Mouse (Mus musculus): ENCODE measurements at regions not wholly inside any gene's neighbourhood (a gene's known extent, or its start where the extent isn't known, plus 50 kb on each side); places are given as distances from the start of the nearest gene placed in this dataset.

DNA sequence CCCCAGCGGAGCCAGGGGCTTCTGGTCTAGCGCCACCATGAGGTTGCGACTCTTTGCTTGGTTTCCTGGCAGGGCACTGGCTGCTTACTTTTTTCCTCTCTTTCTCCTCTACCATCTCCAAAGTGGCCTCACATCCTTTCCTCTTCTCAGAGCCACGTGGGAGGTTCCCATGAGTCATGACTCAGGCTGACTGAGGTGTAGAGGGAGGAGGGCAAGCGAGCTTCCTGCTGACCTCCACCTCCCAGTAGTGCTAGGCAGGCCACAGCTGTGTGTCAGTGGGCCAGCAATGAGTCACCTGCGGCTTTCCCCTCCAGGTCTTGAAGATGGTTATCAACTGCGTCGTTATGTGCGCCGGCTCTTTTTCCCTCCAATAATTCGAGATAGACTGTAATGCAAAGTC, 123.6 kb downstream of the Gadd45g start:
- no peak for DNase-seq
- intact Hi-C loops (cut with DNase I) = no loop called here

DNA sequence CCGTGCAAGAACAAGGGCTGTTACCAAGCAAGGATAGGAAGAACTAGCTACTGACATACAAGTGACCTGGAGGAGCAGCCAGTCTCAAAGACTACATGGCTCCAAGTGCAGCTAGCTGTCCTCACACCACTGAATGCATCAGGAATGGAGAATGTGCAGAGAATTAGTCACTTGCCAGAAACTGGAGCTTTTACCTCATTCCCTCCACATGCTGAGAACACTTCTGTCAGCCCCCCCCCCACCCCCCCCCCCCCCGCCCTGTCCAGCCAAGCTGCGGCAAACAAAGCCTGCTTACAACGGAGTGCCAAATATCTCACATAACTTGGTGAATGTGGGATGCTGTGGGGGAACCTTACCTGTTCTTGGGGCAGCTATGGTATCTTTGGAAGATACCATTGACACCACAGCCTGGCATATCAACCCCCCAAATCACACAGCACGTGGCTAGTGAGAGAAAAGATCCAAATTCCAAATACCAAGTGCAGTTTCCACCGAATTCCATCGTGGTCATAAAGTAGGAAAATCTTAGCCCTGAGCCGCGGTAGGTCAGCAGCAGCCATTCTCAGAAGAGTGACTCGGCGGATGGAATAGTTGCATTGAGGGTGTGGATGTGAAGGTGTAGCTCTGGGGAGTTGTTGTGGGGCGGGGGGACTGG, 126.3 kb downstream of the Gadd45g start:
- DNase-seq = no peak
- intact Hi-C loops (cut with DNase I) = no loop called here

DNA sequence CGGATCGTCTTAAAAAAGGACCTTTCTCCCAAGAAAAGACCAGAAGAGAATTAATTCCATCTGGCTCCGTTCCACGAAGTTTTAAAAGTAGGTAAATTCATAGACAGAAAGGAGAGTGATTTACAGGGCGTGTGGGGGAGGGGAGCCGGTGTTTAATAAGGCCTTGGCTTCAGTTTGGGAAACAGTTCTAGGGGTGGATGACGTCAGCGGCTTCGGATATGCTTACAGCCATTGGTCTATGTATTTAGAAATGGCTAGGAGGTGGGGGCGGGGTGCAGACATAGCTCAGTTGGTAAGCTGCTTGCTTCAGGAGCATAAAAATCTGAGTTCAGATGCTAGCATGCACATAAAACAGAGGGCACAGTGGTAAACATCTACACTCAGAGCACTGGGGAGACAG, 127.0 kb downstream of the Gadd45g start:
- intact Hi-C loops (cut with DNase I) = no loop called here
- no peak for DNase-seq

DNA sequence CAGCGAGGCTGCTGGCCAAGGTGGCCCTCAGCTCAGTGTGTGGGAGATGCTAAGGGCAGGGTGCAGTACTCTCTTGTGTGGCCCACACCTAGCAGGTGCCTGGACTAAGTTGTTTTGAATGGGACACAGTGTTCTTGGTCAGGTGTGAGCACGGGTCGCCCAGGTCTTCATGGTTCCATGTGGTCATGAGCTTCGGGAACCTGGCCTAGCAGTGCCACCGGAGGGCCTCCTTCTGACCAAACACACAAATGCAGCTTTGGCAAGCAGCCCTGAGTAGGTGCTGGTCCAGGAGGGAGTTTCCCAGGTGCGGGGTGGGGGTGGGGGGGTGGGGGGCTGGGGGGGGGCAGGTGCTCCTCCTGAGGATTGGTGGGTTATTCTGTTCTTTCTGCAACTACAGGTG, 127.6 kb downstream of the Gadd45g start:
- intact Hi-C loops (cut with DNase I) = no loop called here
- no peak for DNase-seq

DNA sequence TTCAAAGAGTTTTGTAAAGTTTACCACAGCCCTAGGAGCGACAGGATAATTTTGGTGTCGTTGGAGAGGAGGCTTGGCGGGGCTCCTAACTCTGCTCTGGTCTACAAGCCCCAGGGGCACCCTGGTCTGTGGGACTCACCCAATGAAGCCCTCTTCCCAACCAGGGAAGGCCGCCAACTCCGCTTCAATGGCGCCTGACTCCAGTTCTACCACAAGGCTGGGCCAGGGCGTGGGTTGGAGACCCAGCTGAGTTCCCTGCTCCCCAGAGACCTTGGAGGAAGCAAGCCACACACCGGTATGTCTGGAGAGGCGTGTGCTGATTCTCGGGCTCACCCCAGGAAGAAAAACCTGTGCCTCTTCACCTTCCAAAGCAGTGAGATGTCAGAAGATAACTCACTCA, 128.9 kb downstream of the Gadd45g start:
- DNase-seq = peak; percentile 26 to 36
- intact Hi-C loops (cut with DNase I) = loop anchor here (5.0 kb wide), 3 partner anchors 47 to 247 kb away; no protein-coding TSS in a partner anchor

DNA sequence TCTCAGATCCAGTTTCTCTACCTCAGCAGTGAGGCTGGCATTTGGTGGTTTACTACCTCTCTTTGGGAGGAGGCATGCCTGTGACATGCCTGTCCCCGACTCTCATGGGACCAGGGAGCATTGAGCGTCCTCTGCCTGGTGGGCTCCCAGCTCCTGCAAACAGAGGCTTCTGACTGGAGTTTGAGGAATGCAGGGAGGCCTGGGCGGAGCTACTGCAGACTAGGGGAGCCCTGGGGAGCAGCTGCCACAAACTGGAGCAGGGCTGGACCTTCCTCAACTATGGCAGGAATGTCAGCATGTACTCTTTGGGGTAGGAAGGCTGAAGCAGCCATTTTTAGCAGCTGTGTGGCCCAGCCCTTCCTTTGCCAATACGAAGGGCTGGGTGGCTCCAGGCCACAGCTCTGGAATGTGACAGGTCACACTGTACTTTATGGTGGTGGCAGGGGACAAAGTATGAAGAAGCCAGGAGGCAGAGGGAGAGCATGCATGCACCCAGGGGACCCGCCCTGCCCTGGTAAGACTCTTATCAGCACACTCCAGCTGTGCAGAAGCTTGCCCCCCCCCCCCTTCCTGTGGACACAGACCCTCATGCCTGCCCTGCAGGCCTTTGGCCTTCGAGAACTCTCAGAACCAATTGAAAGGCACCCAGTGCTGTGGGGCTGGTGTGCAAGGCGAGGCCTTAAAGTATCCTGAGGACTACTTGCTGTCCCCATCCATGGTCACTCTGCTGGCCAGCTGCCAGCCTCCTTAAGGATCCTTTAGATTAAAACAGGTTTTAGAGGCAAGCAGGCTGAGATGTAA, 129.5 kb downstream of the Gadd45g start:
- DNase-seq = peak; percentile 47 to 64
- intact Hi-C loops (cut with DNase I) = loop anchor here (1.0 to 5.0 kb wide), 4 partner anchors 46 to 246 kb away; partner anchors contain the start of gene Gadd45g

DNA sequence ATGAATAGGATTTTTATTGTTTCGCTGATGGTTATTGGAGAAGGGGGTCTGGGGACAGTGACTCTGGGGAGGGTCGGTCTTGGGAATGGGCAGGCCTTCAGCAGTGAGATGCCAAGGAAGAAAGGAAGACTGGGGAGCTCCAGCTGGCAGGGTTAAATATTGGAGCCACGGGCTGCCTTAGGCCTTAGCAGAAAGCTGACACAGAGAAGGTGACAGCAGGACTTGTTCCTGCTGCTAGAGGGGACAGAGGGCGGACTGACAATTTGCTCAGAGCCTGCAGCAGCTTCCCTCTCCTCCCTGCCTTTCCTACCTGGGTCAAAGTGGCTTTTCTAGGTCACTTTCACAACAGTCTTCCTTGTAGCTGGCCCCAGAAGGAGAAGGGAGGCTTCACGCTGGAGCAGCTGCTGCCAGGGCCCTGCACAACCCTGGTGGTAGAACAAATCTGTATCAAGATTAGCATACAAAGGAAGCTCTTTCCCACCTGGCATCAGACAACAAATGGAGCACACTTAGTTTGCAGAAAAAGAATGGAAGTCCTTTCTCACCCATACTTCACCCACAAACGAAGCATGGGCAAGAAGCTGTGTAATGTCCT, 130.2 kb downstream of the Gadd45g start:
- intact Hi-C loops (cut with DNase I) = loop anchor here (1.0 to 5.0 kb wide), 4 partner anchors 46 to 246 kb away; partner anchors contain the start of gene Gadd45g
- DNase-seq = no peak

DNA sequence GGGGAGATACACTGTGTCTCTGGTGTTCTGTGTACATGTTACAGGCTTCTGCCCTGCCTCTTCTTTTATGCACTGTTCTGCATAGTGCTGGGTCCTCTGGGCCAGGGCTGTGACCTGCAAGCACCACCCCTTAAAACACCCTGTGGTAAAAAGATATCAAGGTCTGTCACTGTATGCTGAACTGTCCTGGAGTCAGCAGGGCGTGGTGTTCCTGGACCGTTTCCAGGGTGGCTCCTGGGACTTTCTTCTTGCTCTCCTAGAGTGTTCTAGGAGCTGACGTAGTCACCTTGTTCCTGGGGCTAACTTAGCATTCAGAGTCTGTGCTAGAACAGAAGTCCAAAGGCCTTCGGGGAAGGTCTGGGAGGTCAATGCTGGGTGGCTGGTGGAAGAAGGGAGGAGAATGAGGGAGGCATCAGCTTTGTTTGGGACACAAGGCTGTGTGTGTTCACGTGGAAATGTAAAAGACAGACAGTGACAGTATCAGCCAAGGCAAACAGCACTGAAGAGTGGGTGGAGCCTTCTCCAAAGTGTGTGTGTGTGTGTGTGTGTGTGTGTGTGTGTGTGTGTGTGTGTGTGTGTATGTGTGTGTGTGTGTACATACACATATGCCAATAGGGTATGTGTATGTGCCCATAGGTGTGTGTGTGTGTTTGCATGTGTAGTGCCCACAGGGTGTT, 133.0 kb downstream of the Gadd45g start:
- intact Hi-C loops (cut with DNase I) = loop anchor here (5.0 kb wide), 3 partner anchors 43 to 243 kb away; no protein-coding TSS in a partner anchor
- DNase-seq = no peak

DNA sequence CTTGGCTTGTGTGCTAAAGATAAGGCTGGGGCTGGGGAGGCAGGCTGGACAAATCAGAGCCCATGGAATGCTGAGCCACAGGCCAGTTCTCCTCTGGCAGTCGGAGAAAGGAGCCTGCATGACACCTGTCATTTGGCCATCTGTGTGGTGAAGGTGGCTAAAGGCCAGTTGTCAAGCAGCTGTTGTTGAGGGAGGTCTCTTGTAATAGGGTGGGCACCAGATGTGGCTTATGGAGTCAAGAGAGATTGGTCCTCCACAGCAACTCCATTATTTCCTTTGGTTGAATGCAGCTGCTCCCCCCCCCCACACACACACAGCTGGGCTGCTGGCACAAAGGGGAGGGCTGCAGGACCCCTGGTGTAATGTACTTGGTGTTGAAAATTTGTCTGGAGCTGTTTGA, 133.9 kb downstream of the Gadd45g start:
- DNase-seq = no peak
- intact Hi-C loops (cut with DNase I) = no loop called here

DNA sequence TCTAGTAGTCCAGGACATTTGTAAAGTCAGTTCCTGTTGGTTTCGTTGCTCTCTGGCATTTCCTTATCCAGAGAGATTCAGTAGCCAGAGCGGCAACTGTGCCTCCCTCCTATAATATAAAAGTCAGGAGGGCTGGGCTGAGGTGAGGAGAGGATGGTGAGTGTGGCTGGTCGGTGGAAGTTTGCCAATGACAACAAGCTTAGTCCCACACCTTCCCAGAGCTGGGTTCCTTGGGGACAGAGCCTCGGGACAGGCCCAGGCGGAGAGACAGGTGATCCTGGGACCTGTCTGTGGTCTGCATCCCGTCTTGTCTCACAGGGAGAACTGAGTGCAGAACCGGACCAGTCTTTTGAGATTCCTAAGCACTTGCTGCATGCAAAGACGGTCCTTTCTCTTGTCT, 136.5 kb downstream of the Gadd45g start:
- intact Hi-C loops (cut with DNase I) = no loop called here

DNA sequence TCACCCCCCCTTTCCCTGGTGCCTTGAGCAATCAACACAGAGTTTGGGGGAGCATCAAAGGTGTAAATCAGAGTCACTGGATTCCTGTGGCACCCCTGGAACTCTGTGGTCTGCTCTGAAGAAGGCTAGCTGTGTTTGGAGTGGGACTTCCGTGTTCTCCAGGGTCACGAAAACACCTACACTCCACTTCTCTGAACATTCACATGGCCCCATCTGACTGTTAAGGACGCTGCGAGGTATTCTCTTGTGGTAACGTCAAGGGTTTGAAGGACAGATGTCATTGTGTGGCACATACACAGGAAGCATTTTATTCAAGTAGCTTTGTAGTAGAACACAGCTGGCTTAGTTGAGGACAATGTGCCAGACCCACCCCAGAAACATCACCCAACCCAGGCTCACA, 137.1 kb downstream of the Gadd45g start:
- intact Hi-C loops (cut with DNase I) = no loop called here
- no peak for DNase-seq

More for the DNA sequence above, 136.5 kb downstream of the Gadd45g start:
- no peak for DNase-seq

DNA sequence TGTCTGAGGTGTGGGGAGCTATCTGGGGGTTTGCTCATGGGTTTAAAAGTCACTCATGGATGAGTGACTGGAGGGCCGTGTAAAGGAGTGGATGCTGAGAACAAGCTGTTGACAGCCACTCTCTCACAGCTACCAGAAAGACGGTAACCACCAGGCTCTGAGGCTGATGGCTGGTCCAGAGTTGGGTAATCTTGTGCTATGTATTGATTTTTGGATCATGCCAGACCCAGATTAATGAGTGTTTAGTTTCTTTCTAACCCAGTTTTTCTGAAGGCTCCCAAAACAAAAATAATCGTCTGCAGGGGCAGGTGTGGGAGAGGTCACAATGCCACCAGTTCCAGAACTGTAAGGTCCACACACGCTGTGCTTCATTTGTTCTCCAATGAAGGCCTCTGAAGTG, 144.9 kb downstream of the Gadd45g start:
- intact Hi-C loops (cut with DNase I) = no loop called here

DNA sequence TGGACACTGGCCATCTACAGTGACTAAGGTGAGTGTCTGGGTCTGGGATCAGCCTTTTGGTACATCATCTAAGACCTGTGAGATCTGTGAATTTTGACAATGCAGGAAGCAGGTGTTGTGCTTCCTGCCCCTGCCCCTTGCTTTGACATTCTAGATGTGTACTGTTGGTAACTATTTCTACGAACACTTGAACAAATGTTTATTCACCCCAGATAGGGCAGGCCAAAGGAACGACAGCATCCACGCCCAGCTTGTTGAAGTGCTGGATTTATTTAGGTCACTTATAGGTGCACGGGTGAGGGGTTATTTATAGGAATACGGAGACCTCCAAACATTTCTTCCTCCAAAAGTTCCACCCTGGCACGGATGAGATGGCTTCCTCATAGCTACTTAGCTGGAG, 146.4 kb downstream of the Gadd45g start:
- no peak for DNase-seq
- intact Hi-C loops (cut with DNase I) = no loop called here

More for the DNA sequence above, 144.9 kb downstream of the Gadd45g start:
- no peak for DNase-seq

DNA sequence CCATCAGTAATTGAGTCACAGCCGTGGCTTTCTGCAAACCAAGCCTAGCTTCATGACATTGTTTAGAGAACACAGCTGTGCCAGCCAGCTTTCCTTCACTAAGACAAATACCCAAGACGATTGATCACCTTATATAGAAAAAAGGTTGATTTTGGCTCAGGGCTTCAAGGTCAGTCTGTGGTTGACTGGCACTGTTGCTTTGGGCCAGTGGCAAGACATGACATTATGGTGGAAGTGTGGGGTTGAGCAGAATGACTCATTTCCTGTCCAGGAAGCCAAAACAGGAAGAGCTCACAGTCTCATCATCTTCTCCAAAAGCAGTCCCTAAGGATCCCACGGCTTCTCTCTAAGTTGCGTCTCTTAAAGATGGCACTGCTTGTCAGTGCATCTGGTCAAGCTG, 149.7 kb downstream of the Gadd45g start:
- intact Hi-C loops (cut with DNase I) = no loop called here
- DNase-seq = no peak

DNA sequence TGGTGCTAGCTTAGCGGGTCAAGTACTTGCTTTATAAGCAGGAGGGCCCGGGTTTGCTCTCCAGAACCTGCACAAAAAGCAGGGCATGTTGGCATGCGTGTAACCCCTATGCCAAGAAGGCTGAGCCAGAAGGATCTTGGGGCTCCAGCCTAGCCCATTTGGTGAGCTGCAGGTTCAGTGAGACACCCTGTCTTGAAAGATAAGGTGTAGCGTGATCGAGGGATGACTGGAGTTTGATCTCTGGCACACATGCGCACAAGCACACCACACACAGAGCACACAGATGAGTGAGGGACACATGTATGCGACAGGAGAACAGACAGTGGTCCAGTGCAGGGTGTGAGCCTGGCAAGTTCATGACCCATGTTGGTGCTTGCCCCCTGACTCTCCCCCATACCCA, 152.1 kb downstream of the Gadd45g start:
- intact Hi-C loops (cut with DNase I) = no loop called here
- DNase-seq = no peak

DNA sequence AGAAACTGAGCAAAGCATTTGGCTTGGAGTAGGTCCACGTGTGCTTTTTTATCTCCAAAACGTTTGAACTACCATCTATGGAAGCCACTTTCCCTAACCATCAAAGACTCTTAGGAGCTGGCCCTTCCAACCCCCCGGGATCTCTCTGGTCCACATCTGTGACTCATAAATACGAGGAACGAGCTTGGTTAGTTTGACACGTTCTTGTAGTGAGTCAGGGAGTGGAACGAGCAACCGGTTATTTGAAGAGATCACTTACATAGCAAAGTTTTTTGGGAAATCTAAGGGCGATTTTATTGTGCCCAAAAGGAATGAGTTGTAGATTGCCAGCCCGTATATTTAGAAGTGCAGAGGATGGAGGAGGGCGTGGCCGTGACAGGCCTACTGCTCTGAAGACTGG, 155.3 kb downstream of the Gadd45g start:
- no peak for DNase-seq
- intact Hi-C loops (cut with DNase I) = no loop called here

DNA sequence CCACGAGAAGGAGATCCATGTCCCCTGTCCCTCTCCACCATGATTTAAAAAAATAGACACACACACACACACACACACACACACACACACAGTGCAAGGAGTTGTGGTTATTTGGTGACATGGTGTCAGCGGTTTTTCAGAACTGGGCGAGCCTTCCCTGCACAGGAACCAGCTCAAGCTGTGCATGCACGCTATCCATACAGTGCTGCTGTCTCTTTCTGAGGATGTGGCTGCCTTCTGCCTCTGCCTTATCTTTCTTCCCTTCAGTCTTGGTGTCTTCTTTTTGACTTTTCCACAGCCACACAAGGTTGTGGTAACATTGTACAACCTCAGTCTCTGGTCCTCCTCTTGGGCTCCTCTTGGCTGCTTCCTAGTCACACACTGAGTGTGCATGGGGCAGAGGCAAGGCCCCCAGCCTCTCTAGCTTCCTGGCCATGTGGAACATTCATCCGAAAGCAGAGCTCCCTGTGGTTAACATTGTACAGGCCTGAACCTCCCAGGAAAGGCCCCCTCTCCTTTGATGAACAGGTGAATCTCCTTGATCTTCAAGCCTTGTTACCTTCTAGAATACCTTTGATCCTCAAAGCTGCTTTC, 157.6 kb downstream of the Gadd45g start:
- intact Hi-C loops (cut with DNase I) = no loop called here
- no peak for DNase-seq

DNA sequence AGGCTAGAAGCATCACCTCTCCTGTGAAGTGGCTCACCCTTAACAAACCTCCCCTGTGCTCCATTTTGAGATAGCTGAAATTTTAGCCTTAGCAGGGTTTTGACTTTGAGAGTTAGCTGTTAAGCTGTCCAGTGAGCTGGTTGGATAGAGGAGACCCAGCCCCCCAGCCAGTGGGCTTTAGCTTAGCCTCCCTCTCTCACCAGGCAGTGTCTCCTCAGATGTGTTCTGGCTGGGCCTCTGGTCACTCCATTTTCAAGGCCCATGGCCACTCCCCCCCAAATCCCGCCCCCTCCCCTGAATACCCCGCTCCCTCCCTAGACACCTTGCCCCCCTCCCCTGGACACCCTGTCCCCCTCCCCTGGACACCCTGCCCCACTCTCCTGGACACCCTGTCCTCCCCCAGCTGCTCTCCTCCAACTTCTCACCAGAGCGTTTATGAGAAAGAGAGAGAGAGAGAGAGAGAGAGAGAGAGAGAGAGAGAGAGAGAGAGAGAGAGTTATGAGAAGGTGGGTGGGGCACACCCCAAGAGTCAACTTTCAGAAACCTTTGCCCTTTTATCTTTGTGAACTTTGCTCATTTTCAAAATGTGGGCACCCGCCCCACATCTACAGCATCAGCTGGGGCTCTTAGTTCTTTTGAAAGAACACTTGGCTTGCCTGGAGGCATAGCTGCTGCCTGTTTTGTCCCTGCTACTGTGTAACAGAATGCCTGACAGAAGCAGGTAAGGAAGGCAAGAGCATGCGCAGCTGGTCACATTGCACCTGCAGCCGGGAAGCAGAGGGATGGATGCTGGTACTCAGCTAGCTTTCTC, 161.3 kb downstream of the Gadd45g start:
- no peak for DNase-seq
- intact Hi-C loops (cut with DNase I) = no loop called here

DNA sequence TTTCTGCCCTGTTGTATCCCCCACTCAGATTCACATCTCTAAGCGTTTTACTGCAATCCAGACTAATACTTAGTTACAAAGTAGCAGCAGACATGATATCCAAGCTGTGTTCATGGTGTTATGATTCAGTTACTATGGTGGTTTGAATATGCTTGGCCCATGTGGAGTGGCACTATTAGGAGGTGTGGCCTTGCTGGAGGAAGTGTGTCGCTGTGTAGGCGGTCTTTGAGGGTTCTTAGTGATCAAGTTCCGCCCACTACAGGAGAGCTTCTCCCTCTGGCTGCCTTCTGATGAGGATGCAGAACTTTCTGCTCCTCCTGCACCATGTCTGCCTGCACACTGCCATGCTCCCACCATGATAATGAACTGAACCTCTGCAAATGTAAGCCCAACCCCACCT, 162.8 kb downstream of the Gadd45g start:
- DNase-seq = no peak
- intact Hi-C loops (cut with DNase I) = no loop called here

DNA sequence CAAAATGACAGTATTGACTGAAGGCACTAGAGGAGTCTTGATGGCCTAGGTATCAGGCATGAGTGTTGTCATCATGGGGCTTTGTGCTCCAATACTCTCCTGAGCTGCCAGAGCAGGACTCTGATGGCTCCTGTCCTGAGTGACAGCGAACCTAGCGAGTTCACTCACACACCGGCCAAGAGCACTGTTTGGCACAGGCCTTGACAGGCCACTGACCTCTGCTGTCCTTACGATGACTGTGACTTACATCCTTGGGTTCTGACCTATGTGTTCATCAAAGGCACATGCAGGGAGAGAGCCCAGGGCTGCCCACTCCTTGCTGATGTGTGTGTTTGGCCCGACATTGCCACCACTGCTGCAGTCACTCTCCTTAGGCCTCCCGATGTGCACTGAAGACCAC, 163.3 kb downstream of the Gadd45g start:
- no peak for DNase-seq
- intact Hi-C loops (cut with DNase I) = no loop called here
